In genomic region chr5:81019590-81020254, GRCm38 (mm10) we compare ENCODE assay signal across 8 mouse cellular contexts. TPM values are rescaled to one million over a fixed set of nuclear protein-coding genes. Genes with fewer than 3 reads are reported as not detected.
A peak's percentile ranks its signal among the peaks of the same experiment; 100 is the strongest.
DNase-seq lines count a peak whose midpoint lies in the region; ATAC-seq and TF ChIP-seq lines count a peak whose summit lies in the region.

Gene Adgrl3, plus strand, starts transcription at chr5:81020138.

- H3K4me1 ChIP-seq in brown adipose tissue, adult 24 weeks (ENCODE audit: control insufficient read depth, insufficient read depth, insufficient read length, low read length) = peaks cover 3% of the 10 kb centered on the region; the same call in 1 of the 2 replicates
- peaks cover 20% of the 10 kb centered on the region for H3K4me1 ChIP-seq in forebrain, embryonic 13.5 days
- H3K4me1 ChIP-seq in heart, embryonic 16.5 days (ENCODE audit: control insufficient read depth, insufficient read depth, low read length) = peaks cover 3% of the 10 kb centered on the region
- H3K4me1 ChIP-seq in liver, embryonic 15.5 days (replicated peaks) = no peaks in the 10 kb centered on the region
- peaks cover 11% of the 10 kb centered on the region for H3K4me1 ChIP-seq in neural tube, embryonic 14.5 days (ENCODE audit: control insufficient read depth, insufficient read depth, low read length)

- H3K79me3 ChIP-seq in C2C12 (ENCODE audit: low read depth) = peaks cover 39% of the 10 kb centered on the region

- DNase-seq in kidney, postnatal 4 days = peak; percentile 85 to 90
- DNase-seq in yolk sac, embryonic 10.5 days (ENCODE audit: low spot score) = peak; percentile 68

- TF ChIP-seq CTCF in C2C12 (IDR thresholded peaks at IDR 0.05; ENCODE audit: control insufficient read depth, insufficient read depth, insufficient read length) = no peak

- WGBS in forebrain, embryonic 13.5 days = under 1% methylated on average over 60 of the region's 70 CpGs
- under 1% methylated on average over 66 of the region's 70 CpGs for WGBS in heart, embryonic 16.5 days
- WGBS in liver, embryonic 15.5 days (ENCODE audit: insufficient replicate concordance) = under 1% methylated on average over 62 of the region's 70 CpGs
- under 1% methylated on average over 50 of the region's 70 CpGs for WGBS in neural tube, embryonic 14.5 days

- no peak within 1 kb of the TSS for H3K27ac ChIP-seq in brown adipose tissue, adult 24 weeks (replicated peaks; ENCODE audit: low read depth, low read length)
- H3K27ac ChIP-seq in forebrain, embryonic 13.5 days = peak within 1 kb of the TSS; percentile 97
- peak within 1 kb of the TSS; percentile 65 for H3K27ac ChIP-seq in heart, embryonic 16.5 days (ENCODE audit: low read length)
- H3K27ac ChIP-seq in liver, embryonic 15.5 days (replicated peaks) = no peak within 1 kb of the TSS
- H3K27ac ChIP-seq in neural tube, embryonic 14.5 days (ENCODE audit: low read depth, low read length) = peak within 1 kb of the TSS; percentile 98

- no peaks in the 10 kb centered on the region for H3K36me3 ChIP-seq in C2C12 (ENCODE audit: control insufficient read depth, insufficient read depth)
- no peaks in the 10 kb centered on the region for H3K36me3 ChIP-seq in forebrain, embryonic 13.5 days (ENCODE audit: poor library complexity, severe bottlenecking)
- H3K36me3 ChIP-seq in heart, embryonic 16.5 days (ENCODE audit: control insufficient read depth, insufficient read depth) = no peaks in the 10 kb centered on the region
- no peaks in the 10 kb centered on the region for H3K36me3 ChIP-seq in liver, embryonic 15.5 days (replicated peaks)
- no peaks in the 10 kb centered on the region for H3K36me3 ChIP-seq in neural tube, embryonic 14.5 days (ENCODE audit: control insufficient read depth, insufficient read depth, low read length)

- peak; percentile 89 for ATAC-seq in forebrain, embryonic 13.5 days
- peak; percentile 85 for ATAC-seq in heart, embryonic 16.5 days (replicated peaks; ENCODE audit: extremely low read depth, insufficient read depth, low FRiP score)
- ATAC-seq in liver, embryonic 15.5 days (ENCODE audit: insufficient read depth) = no peak
- ATAC-seq in neural tube, embryonic 14.5 days (ENCODE audit: low read depth) = peak; percentile 88

- H3K9ac ChIP-seq in forebrain, embryonic 13.5 days = peak within 1 kb of the TSS; percentile 87
- H3K9ac ChIP-seq in heart, embryonic 16.5 days (ENCODE audit: low read length) = peak within 1 kb of the TSS; percentile 72
- no peak within 1 kb of the TSS for H3K9ac ChIP-seq in liver, embryonic 15.5 days
- peak within 1 kb of the TSS; percentile 95 for H3K9ac ChIP-seq in neural tube, embryonic 14.5 days (replicated peaks; ENCODE audit: low read depth, low read length)

- H3ac ChIP-seq in C2C12 (ENCODE audit: control insufficient read depth, insufficient read length, low read depth) = peak within 1 kb of the TSS; percentile 99

- peaks cover 40% of the 10 kb centered on the region for H3K79me2 ChIP-seq in C2C12 (ENCODE audit: control insufficient read depth, insufficient read depth)

- peak within 1 kb of the TSS; percentile 85 for H3K4me3 ChIP-seq in C2C12 (ENCODE audit: insufficient read depth, poor library complexity, severe bottlenecking)
- H3K4me3 ChIP-seq in brown adipose tissue, adult 24 weeks (ENCODE audit: insufficient read depth, low read depth, low read length) = peak within 1 kb of the TSS; percentile 68
- peak within 1 kb of the TSS; percentile 67 for H3K4me3 ChIP-seq in forebrain, embryonic 13.5 days
- peak within 1 kb of the TSS; percentile 81 for H3K4me3 ChIP-seq in heart, embryonic 16.5 days (ENCODE audit: low read length)
- H3K4me3 ChIP-seq in liver, embryonic 15.5 days (replicated peaks) = peak within 1 kb of the TSS; percentile 51
- peak within 1 kb of the TSS; percentile 77 for H3K4me3 ChIP-seq in neural tube, embryonic 14.5 days (ENCODE audit: low read depth, low read length)

- peak within 1 kb of the TSS; percentile 75 for H3K4me2 ChIP-seq in forebrain, embryonic 13.5 days
- H3K4me2 ChIP-seq in heart, embryonic 16.5 days (ENCODE audit: low read depth, low read length) = peak within 1 kb of the TSS; percentile 81
- peak within 1 kb of the TSS; percentile 65 for H3K4me2 ChIP-seq in liver, embryonic 15.5 days
- H3K4me2 ChIP-seq in neural tube, embryonic 14.5 days (ENCODE audit: low read depth, low read length) = peak within 1 kb of the TSS; percentile 80

- H3K9me3 ChIP-seq in forebrain, embryonic 13.5 days (replicated peaks) = no peaks in the 10 kb centered on the region
- no peaks in the 10 kb centered on the region for H3K9me3 ChIP-seq in heart, embryonic 16.5 days (replicated peaks; ENCODE audit: control insufficient read depth, low read length)
- no peaks in the 10 kb centered on the region for H3K9me3 ChIP-seq in liver, embryonic 15.5 days (replicated peaks)
- H3K9me3 ChIP-seq in neural tube, embryonic 14.5 days (ENCODE audit: control insufficient read depth, low read length) = no peaks in the 10 kb centered on the region

- H3K27me3 ChIP-seq in C2C12 (ENCODE audit: control insufficient read depth, insufficient read depth, insufficient read length) = no peaks in the 10 kb centered on the region
- H3K27me3 ChIP-seq in forebrain, embryonic 13.5 days = peaks cover 17% of the 10 kb centered on the region
- H3K27me3 ChIP-seq in heart, embryonic 16.5 days (ENCODE audit: control insufficient read depth, insufficient read depth, low read length) = peaks cover 4% of the 10 kb centered on the region; the same call in 1 of the 2 replicates
- H3K27me3 ChIP-seq in liver, embryonic 15.5 days = peaks cover 66% of the 10 kb centered on the region
- H3K27me3 ChIP-seq in neural tube, embryonic 14.5 days (ENCODE audit: control insufficient read depth, insufficient read depth, low read length) = no peaks in the 10 kb centered on the region

TF ChIP-seq in C2C12, 6 proteins besides CTCF, POLR2A, EP300 and RAD21:
- TF ChIP-seq MYOG (IDR thresholded peaks at IDR 0.05; ENCODE audit: control insufficient read depth, extremely low read depth, insufficient read length) (no peak), MAX (IDR thresholded peaks at IDR 0.05) (no peak), USF1 (IDR thresholded peaks at IDR 0.05; ENCODE audit: low read depth) (no peak), FOSL1 (IDR thresholded peaks at IDR 0.05; ENCODE audit: insufficient read depth, low read length, poor library complexity, severe bottlenecking) (no peak), CEBPB (IDR thresholded peaks at IDR 0.05; ENCODE audit: low read depth) (no peak), MYOD1 (IDR thresholded peaks at IDR 0.05; ENCODE audit: control insufficient read depth, insufficient read length, low read depth) (no peak)

RNA-seq across cellular contexts. Expression of gene Adgrl3, which starts in this region (rescaled TPM):
- 9.8 TPM for polyA plus RNA-seq in C2C12 (2012; fragmentation: generic; extraction: Trizol)
- 0.71 TPM in 1 of 2 replicates, not detected in the other for polyA plus RNA-seq in brown adipose tissue, adult 24 weeks (2012; ENCODE audit: insufficient read depth, insufficient read length, missing spikeins)
- 31.7 and 41.4 TPM in 2 replicates for polyA plus RNA-seq in forebrain, embryonic 13.5 days (2015; fragmentation: Nextera tagmentation; extraction: Ambion mirVana)
- polyA plus RNA-seq in heart, embryonic 16.5 days (2015; fragmentation: Nextera tagmentation; extraction: Ambion mirVana) = 3.6 and 5.9 TPM in 2 replicates
- 0.56 and 0.84 TPM in 2 replicates for polyA plus RNA-seq in liver, embryonic 15.5 days (2015; fragmentation: Nextera tagmentation; extraction: Ambion mirVana)
- 86.0 and 98.7 TPM in 2 replicates for polyA plus RNA-seq in neural tube, embryonic 14.5 days (2014; fragmentation: Nextera tagmentation; extraction: Ambion mirVana)

Comparison
In these comparisons a context has a peak if more than half of its experiments do, and no peak if none do; other contexts are left out.
1. H3K27ac ChIP-seq: peak in forebrain, embryonic 13.5 days (single experiment), heart, embryonic 16.5 days (single experiment) and neural tube, embryonic 14.5 days (single experiment); none in brown adipose tissue, adult 24 weeks (single experiment) and liver, embryonic 15.5 days (single experiment).
2. Peak in every context shown above with its lines, with median percentiles within 50 percentile points of each other: H3K4me3 ChIP-seq and H3K4me2 ChIP-seq.